Mouse (Mus musculus) cortical plate, adult 2 months (tissue): ENCODE measurements around the gene Rps6ka5.

Source experiments
- CTCF ChIP-seq: fragments of 200-500 bp; IDR thresholded peaks from 2 replicates; pipeline ENCODE4 v1.5.1; 2011; ENCODE audit warnings: mild to moderate bottlenecking, control low read depth, low read length; ENCODE audit not compliant: insufficient read depth; ENCODE audit errors: extremely low read depth
- POLR2A ChIP-seq: fragments of 200-500 bp; IDR thresholded peaks from 2 replicates; pipeline ENCODE4 v1.6.1; 2011; ENCODE audit warnings: mild to moderate bottlenecking, low read length, control low read depth; ENCODE audit not compliant: insufficient read depth; ENCODE audit errors: extremely low read depth

DNA sequence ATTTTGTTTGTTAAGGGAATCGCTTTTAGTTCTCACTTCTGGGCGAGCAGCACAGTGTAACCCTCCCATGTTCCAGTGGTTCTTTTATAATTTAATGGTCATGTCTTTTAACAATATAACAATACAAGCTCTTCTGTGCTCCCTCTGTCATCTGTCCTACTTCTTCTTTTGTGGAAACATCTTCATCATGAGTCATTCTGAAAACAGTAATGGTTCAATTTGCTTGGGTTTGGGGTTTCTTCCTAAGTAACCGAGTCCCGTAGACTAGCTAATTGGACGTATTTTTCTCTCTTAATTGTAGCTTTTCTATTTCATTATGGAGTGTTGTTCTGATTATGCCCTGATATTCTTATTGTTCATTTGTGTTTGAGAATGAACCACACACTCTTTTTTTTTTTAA is 13.5 kb upstream of the Rps6ka5 start:
- TF ChIP-seq CTCF (no peak), POLR2A (no peak)
